8 mouse cellular contexts compared by ENCODE assay signal in genomic region chr6:42350968-42351775, GRCm38 (mm10). TPM values are rescaled to one million over a fixed set of nuclear protein-coding genes. Genes with fewer than 3 reads are reported as not detected.
A peak's percentile ranks its signal among the peaks of the same experiment; 100 is the strongest.
DNase-seq lines count a peak whose midpoint lies in the region; ATAC-seq and TF ChIP-seq lines count a peak whose summit lies in the region.

No protein-coding gene starts in this region.

- peaks cover 35% of the 10 kb centered on the region for H3K36me3 ChIP-seq in intestine, embryonic 14.5 days (ENCODE audit: control insufficient read depth, insufficient read depth, low read length)
- H3K36me3 ChIP-seq in neural tube, embryonic 14.5 days (ENCODE audit: control insufficient read depth, insufficient read depth, low read length) = peaks cover 10% of the 10 kb centered on the region

- H3K9ac ChIP-seq in intestine, embryonic 14.5 days (ENCODE audit: low read length) = peak overlapping the region; percentile 90
- peak overlapping the region; percentile 84 for H3K9ac ChIP-seq in neural tube, embryonic 14.5 days (replicated peaks; ENCODE audit: low read depth, low read length)

- no peak for TF ChIP-seq CTCF in lung, adult 2 months (IDR thresholded peaks at IDR 0.05; ENCODE audit: insufficient read depth, low read length)
- TF ChIP-seq CTCF in embryonic fibroblast, embryonic 13.5 days (IDR thresholded peaks at IDR 0.05; ENCODE audit: borderline replicate concordance, insufficient read depth, low read length) = no peak

- peaks cover 24% of the 10 kb centered on the region for H3K4me1 ChIP-seq in lung, adult 2 months (ENCODE audit: control insufficient read depth, insufficient read depth, low read length)
- H3K4me1 ChIP-seq in embryonic fibroblast, embryonic 13.5 days (ENCODE audit: control insufficient read depth, insufficient read depth, low read length) = peaks cover 22% of the 10 kb centered on the region
- peaks cover 47% of the 10 kb centered on the region for H3K4me1 ChIP-seq in intestine, embryonic 14.5 days (replicated peaks; ENCODE audit: control insufficient read depth, insufficient read depth, low read length)
- peaks cover 8% of the 10 kb centered on the region; the same call in 1 of the 2 replicates for H3K4me1 ChIP-seq in neural tube, embryonic 14.5 days (ENCODE audit: control insufficient read depth, insufficient read depth, low read length)

- WGBS in lung, adult 2 months = 41% methylated on average over 13 of the region's 13 CpGs
- 36% methylated on average over 13 of the region's 13 CpGs for WGBS in intestine, embryonic 14.5 days
- 55% methylated on average over 11 of the region's 13 CpGs for WGBS in neural tube, embryonic 14.5 days

- 0 out of 2 replicates have a peak, but pooled peaks have one; percentile 38 for TF ChIP-seq POLR2A in lung, adult 2 months (IDR thresholded peaks at IDR 0.05; ENCODE audit: borderline replicate concordance, extremely low read depth, low read depth, low read length)
- TF ChIP-seq POLR2A in embryonic fibroblast, embryonic 13.5 days (IDR thresholded peaks at IDR 0.05; ENCODE audit: low read depth, low read length) = 0 out of 2 replicates have a peak, but pooled peaks have one; percentile 23

- peak overlapping the region; percentile 90 for H3K4me2 ChIP-seq in intestine, embryonic 14.5 days (ENCODE audit: low read length)
- H3K4me2 ChIP-seq in neural tube, embryonic 14.5 days (ENCODE audit: low read depth, low read length) = peak overlapping the region; percentile 94

- H3K27ac ChIP-seq in embryonic fibroblast, embryonic 13.5 days (ENCODE audit: insufficient read depth, low read length) = peak overlapping the region; percentile 90
- no peak overlapping the region for H3K27ac ChIP-seq in intestine, embryonic 14.5 days (ENCODE audit: low read depth)
- no peak overlapping the region for H3K27ac ChIP-seq in neural tube, embryonic 14.5 days (ENCODE audit: low read depth, low read length)

- no peaks in the 10 kb centered on the region for H3K27me3 ChIP-seq in intestine, embryonic 14.5 days (replicated peaks; ENCODE audit: control insufficient read depth, insufficient read depth, low read length)
- H3K27me3 ChIP-seq in neural tube, embryonic 14.5 days (ENCODE audit: control insufficient read depth, insufficient read depth, low read length) = no peaks in the 10 kb centered on the region

- H3K4me3 ChIP-seq in lung, adult 2 months (replicated peaks; ENCODE audit: extremely low read depth, low read depth, low read length) = peak overlapping the region; percentile 71
- peak overlapping the region; percentile 90 for H3K4me3 ChIP-seq in embryonic fibroblast, embryonic 13.5 days (ENCODE audit: insufficient read depth, low read length)
- H3K4me3 ChIP-seq in intestine, embryonic 14.5 days (ENCODE audit: low read depth, low read length) = peak overlapping the region; percentile 77
- H3K4me3 ChIP-seq in neural tube, embryonic 14.5 days (ENCODE audit: low read depth, low read length) = peak overlapping the region; percentile 79

- no peaks in the 10 kb centered on the region for H3K9me3 ChIP-seq in intestine, embryonic 14.5 days (ENCODE audit: control insufficient read depth, low read length)
- H3K9me3 ChIP-seq in neural tube, embryonic 14.5 days (ENCODE audit: control insufficient read depth, low read length) = no peaks in the 10 kb centered on the region

- no peak for ATAC-seq in intestine, embryonic 14.5 days (replicated peaks; ENCODE audit: low FRiP score, low TSS enrichment, low read depth)
- no peak for ATAC-seq in neural tube, embryonic 14.5 days (ENCODE audit: low read depth)

- DNase-seq in lung, adult 2 months = no peak
- no peak for DNase-seq in lung, adult 18-20 months
- no peak for DNase-seq in intestine, embryonic 14.5 days (ENCODE audit: low spot score)
- no peak for DNase-seq in layer of hippocampus, adult 8-10 months (ENCODE audit: low spot score in 2 of 2)
- DNase-seq in thymus, postnatal 4 days = no peak
- DNase-seq in cerebellum, adult 11 months = no peak

RNA-seq across cellular contexts. Expression of gene Zyx, which starts 1.7 kb away (rescaled TPM):
- 311 and 352 TPM in 2 replicates for polyA plus RNA-seq in lung, adult 2 months (2012; rRNA removed)
- polyA plus RNA-seq in embryonic fibroblast, embryonic 13.5 days (2011; ENCODE audit: insufficient read length, low read depth, missing spikeins) = 250 and 305 TPM in 2 replicates
- 112 and 115 TPM in 2 replicates for polyA plus RNA-seq in intestine, embryonic 14.5 days (2014; fragmentation: Nextera tagmentation; extraction: Ambion mirVana)
- 52.7 and 62.4 TPM in 2 replicates for polyA plus RNA-seq in neural tube, embryonic 14.5 days (2014; fragmentation: Nextera tagmentation; extraction: Ambion mirVana)
- 10 to 100 TPM; 36.5 to 52.5 (median 44.5) TPM for total RNA-seq in layer of hippocampus, adult 8-10 months (2022)

RNA-seq across cellular contexts. Expression of gene Epha1, which starts 21.9 kb away (rescaled TPM):
- 22.4 and 26.7 TPM in 2 replicates for polyA plus RNA-seq in lung, adult 2 months (2012; rRNA removed)
- polyA plus RNA-seq in embryonic fibroblast, embryonic 13.5 days (2011; ENCODE audit: insufficient read length, low read depth, missing spikeins) = 2.1 and 5.2 TPM in 2 replicates
- polyA plus RNA-seq in intestine, embryonic 14.5 days (2014; fragmentation: Nextera tagmentation; extraction: Ambion mirVana) = 2.5 and 2.6 TPM in 2 replicates
- polyA plus RNA-seq in neural tube, embryonic 14.5 days (2014; fragmentation: Nextera tagmentation; extraction: Ambion mirVana) = 0.15 and 0.33 TPM in 2 replicates
- total RNA-seq in layer of hippocampus, adult 8-10 months (2022) = under 1 TPM; 0.14 to 0.36 (median 0.15) TPM

RNA-seq across cellular contexts. Expression of gene Fam131b, which starts 26.7 kb away (rescaled TPM):
- 0.42 and 0.45 TPM in 2 replicates for polyA plus RNA-seq in lung, adult 2 months (2012; rRNA removed)
- polyA plus RNA-seq in embryonic fibroblast, embryonic 13.5 days (2011; ENCODE audit: insufficient read length, low read depth, missing spikeins) = 5.7 and 6.7 TPM in 2 replicates
- polyA plus RNA-seq in intestine, embryonic 14.5 days (2014; fragmentation: Nextera tagmentation; extraction: Ambion mirVana) = 0.30 and 0.32 TPM in 2 replicates
- polyA plus RNA-seq in neural tube, embryonic 14.5 days (2014; fragmentation: Nextera tagmentation; extraction: Ambion mirVana) = 6.9 and 7.1 TPM in 2 replicates
- 10 to 100 TPM; 72.3 to 80.0 (median 75.9) TPM for total RNA-seq in layer of hippocampus, adult 8-10 months (2022)

RNA-seq across cellular contexts. Expression of gene Tas2r143, which starts 48.9 kb away (rescaled TPM):
- polyA plus RNA-seq in lung, adult 2 months (2012; rRNA removed) = 0.63 and 0.92 TPM in 2 replicates
- polyA plus RNA-seq in embryonic fibroblast, embryonic 13.5 days (2011; ENCODE audit: insufficient read length, low read depth, missing spikeins) = not detected in 2 replicates
- not detected in 2 replicates for polyA plus RNA-seq in intestine, embryonic 14.5 days (2014; fragmentation: Nextera tagmentation; extraction: Ambion mirVana)
- not detected in 2 replicates for polyA plus RNA-seq in neural tube, embryonic 14.5 days (2014; fragmentation: Nextera tagmentation; extraction: Ambion mirVana)
- total RNA-seq in layer of hippocampus, adult 8-10 months (2022) = not detected

RNA-seq across cellular contexts. Expression of gene Tas2r135, which starts 54.1 kb away (rescaled TPM):
- polyA plus RNA-seq in lung, adult 2 months (2012; rRNA removed) = 0.50 TPM in 1 of 2 replicates, not detected in the other
- polyA plus RNA-seq in embryonic fibroblast, embryonic 13.5 days (2011; ENCODE audit: insufficient read length, low read depth, missing spikeins) = not detected in 2 replicates
- polyA plus RNA-seq in intestine, embryonic 14.5 days (2014; fragmentation: Nextera tagmentation; extraction: Ambion mirVana) = 0.16 TPM in 1 of 2 replicates, not detected in the other
- not detected in 2 replicates for polyA plus RNA-seq in neural tube, embryonic 14.5 days (2014; fragmentation: Nextera tagmentation; extraction: Ambion mirVana)
- under 1 TPM in 1 of 4 experiments, not detected in 3; 0.29 TPM for total RNA-seq in layer of hippocampus, adult 8-10 months (2022)
